ENCODE assay signal across 27 mouse cellular contexts in the genomic region with DNA sequence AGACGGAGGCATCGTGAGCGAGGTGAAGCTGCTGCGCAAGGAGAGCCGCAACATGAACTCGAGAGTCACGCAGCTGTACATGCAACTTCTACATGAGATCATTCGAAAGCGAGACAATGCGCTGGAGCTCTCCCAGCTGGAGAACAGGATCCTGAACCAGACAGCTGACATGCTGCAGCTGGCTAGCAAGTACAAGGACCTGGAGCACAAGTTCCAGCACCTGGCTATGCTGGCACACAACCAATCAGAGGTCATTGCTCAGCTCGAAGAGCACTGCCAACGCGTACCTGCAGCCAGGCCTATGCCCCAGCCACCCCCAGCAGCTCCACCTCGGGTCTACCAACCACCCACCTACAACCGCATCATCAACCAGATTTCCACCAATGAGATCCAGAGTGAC. TPM values are rescaled to one million over a fixed set of nuclear protein-coding genes. Genes with fewer than 3 reads are reported as not detected.
A peak's percentile ranks its signal among the peaks of the same experiment; 100 is the strongest.
DNase-seq lines count a peak whose midpoint lies in the region; ATAC-seq lines count a peak whose summit lies in the region.
"Had no signal": no experiment of that assay in that cellular context is flagged by ENCODE, and none has a peak within 500 bp of the region (broad histone marks: within the 10 kb centered on the region; RNA-seq: fewer than 3 reads in every experiment).

No protein-coding gene starts in this region.

- H3K36me3 ChIP-seq in heart, embryonic 12.5 days: peaks cover 46% of the 10 kb centered on the region
- H3K36me3 ChIP-seq: G1E had no signal

- WGBS in heart, embryonic 12.5 days: 85% methylated on average over 15 of the region's 15 CpGs

- no peak overlapping the region for H3K9ac ChIP-seq in heart, embryonic 12.5 days
- H3K9ac ChIP-seq: embryonic facial prominence, embryonic 12.5 days; forebrain, embryonic 12.5 days; heart, embryonic 15.5 days; hindbrain, embryonic 12.5 days; liver, embryonic 15.5 days; lung, embryonic 15.5 days had no signal

- peaks cover 60% of the 10 kb centered on the region for H3K4me1 ChIP-seq in heart, embryonic 12.5 days (replicated peaks)

- no peak overlapping the region for H3K4me3 ChIP-seq in heart, embryonic 12.5 days
- H3K4me3 ChIP-seq: embryonic facial prominence, embryonic 12.5 days; erythroblast, embryonic 14.5 days; forebrain, embryonic 12.5 days; heart, embryonic 15.5 days; hindbrain, embryonic 12.5 days; liver, embryonic 15.5 days; lung, embryonic 15.5 days; megakaryocyte, embryonic 14.5 days had no signal

- intact Hi-C loops in heart, postnatal 10 days (cut with DNase I): no loop called here
- intact Hi-C loops in heart, postnatal 25 days (cut with DNase I): no loop called here

- no peaks in the 10 kb centered on the region for H3K27me3 ChIP-seq in heart, embryonic 12.5 days (replicated peaks)
- H3K27me3 ChIP-seq: CH12.LX; embryonic facial prominence, embryonic 12.5 days; forebrain, embryonic 12.5 days; heart, embryonic 15.5 days; hindbrain, embryonic 12.5 days; liver, embryonic 15.5 days; lung, embryonic 15.5 days; Patski had no signal

- DNase-seq in heart, postnatal 10 days: peak; percentile 70 to 71
- DNase-seq in brain, adult 2 months (ENCODE audit: low read depth, low spot score): peak; percentile 46
- peak; percentile 40 for DNase-seq in heart, postnatal 25 days (ENCODE audit: low spot score)
- peak; percentile 27 for DNase-seq in kidney, postnatal 14 days
- no peak for DNase-seq in thymus, postnatal 4 days
- DNase-seq in layer of hippocampus, postnatal 14 days (ENCODE audit: low spot score in 2 of 2): no peak
- DNase-seq: B cell, adult 2 months; cerebellum, adult 11-12 months; cerebellum, postnatal 14 days; lung, postnatal 36 days; midbrain, embryonic 14.5 days; right cerebral cortex, postnatal 4 days; thymus, adult 18-20 months; thymus, postnatal 36 days had no signal

- no peak overlapping the region for H3K4me2 ChIP-seq in heart, embryonic 12.5 days
- H3K4me2 ChIP-seq: embryonic facial prominence, embryonic 12.5 days; forebrain, embryonic 12.5 days; heart, embryonic 15.5 days; hindbrain, embryonic 12.5 days; liver, embryonic 15.5 days; lung, embryonic 15.5 days had no signal

- no peak overlapping the region for H3K27ac ChIP-seq in heart, embryonic 12.5 days (ENCODE audit: poor library complexity, severe bottlenecking)
- H3K27ac ChIP-seq: embryonic facial prominence, embryonic 12.5 days; forebrain, embryonic 12.5 days; hindbrain, embryonic 12.5 days; liver, embryonic 15.5 days; lung, embryonic 15.5 days had no signal

- H3K9me3 ChIP-seq in heart, embryonic 12.5 days (replicated peaks): no peaks in the 10 kb centered on the region
- H3K9me3 ChIP-seq: embryonic facial prominence, embryonic 12.5 days; forebrain, embryonic 12.5 days; G1E; heart, embryonic 15.5 days; hindbrain, embryonic 12.5 days; liver, embryonic 15.5 days; lung, embryonic 15.5 days; megakaryocyte, embryonic 14.5 days had no signal

- no peak for ATAC-seq in heart, embryonic 12.5 days (ENCODE audit: insufficient number of reproducible peaks, low FRiP score)
- ATAC-seq: intestine, postnatal 0 days; Patski had no signal

RNA-seq across cellular contexts. Expression of a gene that starts 12.7 kb away (rescaled TPM):
- 100 to 1,000 TPM; 135 to 141 TPM for total RNA-seq in heart, postnatal 10 days (2021)
- 54.6 and 54.7 TPM in 2 replicates for polyA plus RNA-seq in heart, embryonic 12.5 days (2016; fragmentation: Nextera tagmentation; extraction: Ambion mirVana)
- 10 to 100 TPM; 47.9 to 78.9 TPM for total RNA-seq in heart, postnatal 25 days (2021)
- total RNA-seq in layer of hippocampus, postnatal 14 days (2021): 1 to 10 TPM; 2.6 to 5.9 TPM
- polyA plus RNA-seq: erythroblast, embryonic 14.5 days; G1E had no signal

Comparison
In these comparisons a context has a peak if more than half of its experiments do, and no peak if none do; other contexts are left out.
1. DNase-seq: peak in heart, postnatal 10 days (2 of 2), brain, adult 2 months (single experiment), heart, postnatal 25 days (single experiment) and kidney, postnatal 14 days (single experiment); none in thymus, postnatal 4 days (single experiment) and layer of hippocampus, postnatal 14 days (0 of 2).
2. RNA of a gene that starts 12.7 kb away (total RNA-seq): 135 to 141 TPM in heart, postnatal 10 days and 47.9 to 78.9 TPM in heart, postnatal 25 days; 2.6 to 5.9 TPM in layer of hippocampus, postnatal 14 days; every median in the first group is over 4 times any median in the second.